Mouse (Mus musculus) liver, embryonic 14.5 days (tissue): ENCODE measurements around the gene Gm42674.

ENCODE experiments used
- CTCF ChIP-seq: IDR thresholded peaks from 2 replicates; pipeline ENCODE4 v1.5.1; 2016; ENCODE audit warnings: antibody characterized with exemption, low read depth, control low read depth
- EP300 ChIP-seq: IDR thresholded peaks from 2 replicates; pipeline ENCODE4 v1.6.1; 2016; ENCODE audit warnings: antibody characterized with exemption, low read depth

GRCm38 (mm10) chr3:90612061-90612460, 10.4 kb downstream of the Gm42674 start:
- TF ChIP-seq CTCF (no peak), EP300 (no peak)
